Comparison of ENCODE assay signal across 21 mouse cellular contexts in the genomic region with DNA sequence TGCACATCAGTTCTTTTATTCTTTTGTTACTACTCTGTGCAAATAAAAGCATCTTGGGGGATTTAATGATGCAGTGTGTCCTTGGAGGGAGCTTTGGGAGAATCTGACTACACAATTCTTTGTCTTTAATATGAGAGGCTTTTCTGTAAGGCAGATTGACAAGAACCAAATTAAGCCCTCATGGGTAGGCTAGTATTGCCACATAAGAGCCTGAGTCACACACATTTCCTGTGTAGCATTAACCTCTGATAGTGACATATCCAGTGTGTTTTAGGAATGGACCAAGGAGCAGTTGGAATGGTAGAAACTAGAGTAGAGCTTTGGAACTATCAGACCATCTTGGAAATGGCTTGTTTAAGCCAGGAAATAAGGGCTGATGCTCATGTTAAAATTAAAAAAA. TPM values are rescaled to one million over a fixed set of nuclear protein-coding genes. Genes with fewer than 3 reads are reported as not detected.
DNase-seq lines count a peak whose midpoint lies in the region; ATAC-seq and TF ChIP-seq lines count a peak whose summit lies in the region.
"Had no signal": no experiment of that assay in that cellular context is flagged by ENCODE, and none has a peak within 500 bp of the region (broad histone marks: within the 10 kb centered on the region; RNA-seq: fewer than 3 reads in every experiment).

No protein-coding gene starts in this region.

- H3K4me1 ChIP-seq in midbrain, embryonic 16.5 days (ENCODE audit: control insufficient read depth, insufficient read depth, low read length) = peaks cover 14% of the 10 kb centered on the region
- H3K4me1 ChIP-seq in midbrain, embryonic 14.5 days (ENCODE audit: control insufficient read depth, insufficient read depth, low read length) = peaks cover 8% of the 10 kb centered on the region
- peaks cover 10% of the 10 kb centered on the region; the same call in 1 of the 2 replicates for H3K4me1 ChIP-seq in kidney, embryonic 15.5 days
- H3K4me1 ChIP-seq in thymus, adult 2 months (replicated peaks; ENCODE audit: control insufficient read depth, insufficient read depth, low read length) = peaks cover 4% of the 10 kb centered on the region
- H3K4me1 ChIP-seq: embryonic facial prominence, embryonic 10.5 days had no signal

- ATAC-seq in midbrain, embryonic 16.5 days = no peak
- no peak for ATAC-seq in midbrain, embryonic 14.5 days (ENCODE audit: low FRiP score, low TSS enrichment)
- no peak for ATAC-seq in monocyte, adult 5-6 weeks (replicated peaks; ENCODE audit: insufficient number of reproducible peaks, low FRiP score, low TSS enrichment, poor library complexity, severe bottlenecking)
- ATAC-seq in kidney, embryonic 15.5 days (replicated peaks; ENCODE audit: low FRiP score) = no peak
- ATAC-seq: forebrain, embryonic 15.5 days; intestine, embryonic 16.5 days; liver, postnatal 0 days had no signal

- H3K36me3 ChIP-seq in midbrain, embryonic 16.5 days (ENCODE audit: control insufficient read depth, insufficient read depth, low read length) = no peaks in the 10 kb centered on the region
- H3K36me3 ChIP-seq in midbrain, embryonic 14.5 days (ENCODE audit: control insufficient read depth, insufficient read depth, low read length) = no peaks in the 10 kb centered on the region
- no peaks in the 10 kb centered on the region for H3K36me3 ChIP-seq in macrophage (ENCODE audit: inconsistent target)
- H3K36me3 ChIP-seq in kidney, embryonic 15.5 days = no peaks in the 10 kb centered on the region
- H3K36me3 ChIP-seq in thymus, adult 2 months (ENCODE audit: control insufficient read depth, insufficient read depth, low read length) = no peaks in the 10 kb centered on the region
- H3K36me3 ChIP-seq: embryonic facial prominence, embryonic 10.5 days; forebrain, embryonic 15.5 days; hindbrain, embryonic 15.5 days; midbrain, embryonic 10.5 days; stomach, embryonic 15.5 days had no signal

- H3K27ac ChIP-seq in midbrain, embryonic 16.5 days (ENCODE audit: low read length) = peak overlapping the region; percentile 14; the same call in 1 of the 2 replicates
- no peak overlapping the region for H3K27ac ChIP-seq in midbrain, embryonic 14.5 days (replicated peaks; ENCODE audit: low read depth, low read length)
- peak overlapping the region; percentile 19 for H3K27ac ChIP-seq in macrophage
- no peak overlapping the region for H3K27ac ChIP-seq in kidney, embryonic 15.5 days
- no peak overlapping the region for H3K27ac ChIP-seq in thymus, adult 2 months (ENCODE audit: control insufficient read depth, insufficient read depth, low read length)
- H3K27ac ChIP-seq: embryonic facial prominence, embryonic 10.5 days; forebrain, embryonic 15.5 days; heart, adult 2 months; hindbrain, embryonic 15.5 days; midbrain, embryonic 10.5 days; stomach, embryonic 15.5 days had no signal

- H3K9me3 ChIP-seq in midbrain, embryonic 16.5 days (replicated peaks; ENCODE audit: control insufficient read depth, low read length, poor library complexity, severe bottlenecking) = no peaks in the 10 kb centered on the region
- no peaks in the 10 kb centered on the region for H3K9me3 ChIP-seq in midbrain, embryonic 14.5 days (ENCODE audit: control insufficient read depth, low read length)
- H3K9me3 ChIP-seq in kidney, embryonic 15.5 days (replicated peaks) = no peaks in the 10 kb centered on the region
- H3K9me3 ChIP-seq: embryonic facial prominence, embryonic 10.5 days; forebrain, embryonic 15.5 days; hindbrain, embryonic 15.5 days; midbrain, embryonic 10.5 days; stomach, embryonic 15.5 days had no signal

- no peak overlapping the region for H3K4me3 ChIP-seq in midbrain, embryonic 16.5 days (ENCODE audit: low read depth, low read length)
- H3K4me3 ChIP-seq in midbrain, embryonic 14.5 days (replicated peaks; ENCODE audit: low read depth, low read length) = no peak overlapping the region
- no peak overlapping the region for H3K4me3 ChIP-seq in macrophage (ENCODE audit: inconsistent target)
- H3K4me3 ChIP-seq in kidney, embryonic 15.5 days (replicated peaks) = no peak overlapping the region
- no peak overlapping the region for H3K4me3 ChIP-seq in thymus, adult 2 months (ENCODE audit: control insufficient read depth, insufficient read depth, low read length)
- H3K4me3 ChIP-seq: embryonic facial prominence, embryonic 10.5 days; forebrain, embryonic 15.5 days; heart, adult 2 months; hindbrain, embryonic 15.5 days; midbrain, embryonic 10.5 days; stomach, embryonic 15.5 days had no signal

- H3K4me2 ChIP-seq in midbrain, embryonic 16.5 days (ENCODE audit: low read length) = no peak overlapping the region
- no peak overlapping the region for H3K4me2 ChIP-seq in midbrain, embryonic 14.5 days (ENCODE audit: low read length)
- H3K4me2 ChIP-seq in kidney, embryonic 15.5 days = no peak overlapping the region
- H3K4me2 ChIP-seq: forebrain, embryonic 15.5 days; hindbrain, embryonic 15.5 days; stomach, embryonic 15.5 days had no signal

- DNase-seq in midbrain, embryonic 14.5 days = no peak
- peak; percentile 50 for DNase-seq in NIH3T3 (ENCODE audit: low read depth)
- no peak for DNase-seq in thymus, adult 2 months
- DNase-seq: cerebellum, postnatal 36 days; heart, adult 2 months; heart, postnatal 36 days; kidney, postnatal 14 days; left cerebral cortex, postnatal 4 days; liver, postnatal 0 days; thymus, adult 18-20 months had no signal

- H3K9ac ChIP-seq in midbrain, embryonic 16.5 days (ENCODE audit: low read depth, low read length) = no peak overlapping the region
- no peak overlapping the region for H3K9ac ChIP-seq in midbrain, embryonic 14.5 days (replicated peaks; ENCODE audit: low read length)
- H3K9ac ChIP-seq in kidney, embryonic 15.5 days = no peak overlapping the region
- H3K9ac ChIP-seq: forebrain, embryonic 15.5 days; hindbrain, embryonic 15.5 days; liver, postnatal 0 days; stomach, embryonic 15.5 days had no signal

- no peak for TF ChIP-seq CTCF in thymus, adult 2 months (IDR thresholded peaks at IDR 0.05; ENCODE audit: borderline replicate concordance, control insufficient read depth, extremely low read depth, insufficient read depth, low read length, poor library complexity)

- H3K27me3 ChIP-seq in midbrain, embryonic 16.5 days (ENCODE audit: control insufficient read depth, insufficient read depth, low read depth, low read length) = no peaks in the 10 kb centered on the region
- no peaks in the 10 kb centered on the region for H3K27me3 ChIP-seq in midbrain, embryonic 14.5 days (ENCODE audit: control insufficient read depth, insufficient read depth, low read length)
- no peaks in the 10 kb centered on the region for H3K27me3 ChIP-seq in kidney, embryonic 15.5 days
- H3K27me3 ChIP-seq in thymus, adult 2 months (ENCODE audit: control insufficient read depth, insufficient read depth, low read length) = no peaks in the 10 kb centered on the region
- H3K27me3 ChIP-seq: CH12.LX; forebrain, embryonic 15.5 days; hindbrain, embryonic 15.5 days; stomach, embryonic 15.5 days had no signal

- H3K79me2 ChIP-seq in macrophage (ENCODE audit: inconsistent target) = peaks cover 8% of the 10 kb centered on the region

- no peak for TF ChIP-seq POLR2A in thymus, adult 2 months (IDR thresholded peaks at IDR 0.05; ENCODE audit: control insufficient read depth, extremely low read depth, insufficient read depth, low read length, poor library complexity)

RNA-seq across cellular contexts. Expression of a gene that starts 33.9 kb away (rescaled TPM):
- 9.5 and 9.6 TPM in 2 replicates for polyA plus RNA-seq in midbrain, embryonic 16.5 days (2015; fragmentation: Nextera tagmentation; extraction: Ambion mirVana)
- 12.0 and 16.1 TPM in 2 replicates for polyA plus RNA-seq in midbrain, embryonic 14.5 days (2014; fragmentation: Nextera tagmentation; extraction: Ambion mirVana)
- 100 to 1,000 TPM in 8 of 26 experiments, 10 to 100 TPM in 18; 15.3 to 654 (median 28.1) TPM for total RNA-seq in macrophage (2018; cell fraction: chromatin; rRNA removed)
- 100 to 1,000 TPM in 2 of 26 experiments, 10 to 100 TPM in 24; 22.7 to 193 (median 36.7) TPM for total RNA-seq in macrophage (2018; cell fraction: cytosol; rRNA removed)
- total RNA-seq in macrophage (2018; cell fraction: nucleus; rRNA removed) = 100 to 1,000 TPM in 8 of 26 experiments, 10 to 100 TPM in 18; 24.3 to 545 (median 43.8) TPM
- polyA plus RNA-seq in macrophage (2018) = 32.2 to 42.5 TPM (median 33.2 TPM) in 3 replicates
- total RNA-seq in monocyte, adult 5-6 weeks (2017) = 11.0 to 21.2 TPM (median 12.1 TPM) in 3 replicates
- polyA plus RNA-seq in kidney, embryonic 15.5 days (2015; fragmentation: Nextera tagmentation; extraction: Ambion mirVana) = 38.0 and 38.1 TPM in 2 replicates
- polyA plus RNA-seq in thymus, adult 2 months (2012; rRNA removed) = 17.8 and 18.1 TPM in 2 replicates

Comparison
In these comparisons a context has a peak if more than half of its experiments do, and no peak if none do; other contexts are left out.
1. H3K27ac ChIP-seq: peak in midbrain, embryonic 16.5 days (single experiment) and macrophage (single experiment); none in midbrain, embryonic 14.5 days (single experiment), kidney, embryonic 15.5 days (single experiment) and thymus, adult 2 months (single experiment).